Mouse (Mus musculus) layer of hippocampus, postnatal 10 days (tissue): ENCODE data around the gene Wdr18. TPM values are rescaled to one million over a fixed set of nuclear protein-coding genes. Genes with fewer than 3 reads are reported as not detected.
A peak's percentile ranks its signal among the peaks of the same experiment; 100 is the strongest.

Experiments
- DNase-seq, 2 experiments: peaks; one replicate each; pipeline ENCODE4 v3.0.0; 2021; ENCODE audit warnings: low spot score in 2 of 2
- long read RNA-seq: library from polyadenylated mRNA; stranded (forward); transcript quantifications from one replicate; pipeline ENCODE4 v2.0.0, GENCODE M21; 2023
- total RNA-seq, 2 experiments: library from RNA; stranded (reverse); gene quantifications; 2 replicates each; pipeline ENCODE4 v1.2.3; 2021

Gene Wdr18
- total RNA-seq = 10 to 100 TPM; 41.8 to 46.5 TPM
- long read RNA-seq, transcript Wdr18-201 (10 exons, 3,911 nt) = major isoform, 126 of 141 reads
- long read RNA-seq, partial matches to known transcripts = 6 of 141 reads
- long read RNA-seq, other reads (novel, unspliced or antisense) = 9 of 141 reads

- peak; percentile 100 for DNase-seq
These were observed at the start of gene Wdr18 for GRCm38 (mm10) chr10:79959847-79960601. Wdr18 (plus strand) TSS chr10:79960152.

DNA sequence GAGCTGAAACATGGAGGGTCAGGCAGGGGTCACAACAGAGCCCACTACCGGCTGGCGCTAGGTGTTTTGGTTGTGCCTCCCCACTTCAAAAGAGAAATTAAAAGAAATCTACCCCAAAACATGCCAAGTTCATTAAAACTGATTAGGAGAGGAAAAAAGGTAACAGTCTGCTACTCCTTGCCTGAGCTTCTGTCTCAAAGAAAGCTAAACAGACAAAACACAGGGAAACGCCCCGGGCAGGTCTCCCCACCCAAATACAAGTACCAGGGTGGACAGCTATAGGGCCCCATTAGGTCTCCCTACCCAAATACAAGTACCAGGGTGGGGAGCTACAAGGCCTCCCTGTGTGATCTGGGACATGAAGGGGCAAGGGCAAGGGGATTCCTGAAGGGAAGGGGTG lies 49.4 kb upstream of the Wdr18 start, which contains the start of gene Gm26602:
Gene Gm26602 (plus strand): TSS at position 301 of the 400 bp plus-strand sequence.
- DNase-seq = no peak

- DNase-seq = no peak
These were observed 47.5 kb upstream of the Wdr18 start for GRCm38 (mm10) chr10:79912412-79912811.

- DNase-seq = no peak
These were observed 45.6 kb upstream of the Wdr18 start for GRCm38 (mm10) chr10:79914131-79914947.

GRCm38 (mm10) chr10:79914948-79915596 lies 44.9 kb upstream of the Wdr18 start:
- DNase-seq = no peak

GRCm38 (mm10) chr10:79916081-79916480 lies 43.9 kb upstream of the Wdr18 start:
- no peak for DNase-seq

DNA sequence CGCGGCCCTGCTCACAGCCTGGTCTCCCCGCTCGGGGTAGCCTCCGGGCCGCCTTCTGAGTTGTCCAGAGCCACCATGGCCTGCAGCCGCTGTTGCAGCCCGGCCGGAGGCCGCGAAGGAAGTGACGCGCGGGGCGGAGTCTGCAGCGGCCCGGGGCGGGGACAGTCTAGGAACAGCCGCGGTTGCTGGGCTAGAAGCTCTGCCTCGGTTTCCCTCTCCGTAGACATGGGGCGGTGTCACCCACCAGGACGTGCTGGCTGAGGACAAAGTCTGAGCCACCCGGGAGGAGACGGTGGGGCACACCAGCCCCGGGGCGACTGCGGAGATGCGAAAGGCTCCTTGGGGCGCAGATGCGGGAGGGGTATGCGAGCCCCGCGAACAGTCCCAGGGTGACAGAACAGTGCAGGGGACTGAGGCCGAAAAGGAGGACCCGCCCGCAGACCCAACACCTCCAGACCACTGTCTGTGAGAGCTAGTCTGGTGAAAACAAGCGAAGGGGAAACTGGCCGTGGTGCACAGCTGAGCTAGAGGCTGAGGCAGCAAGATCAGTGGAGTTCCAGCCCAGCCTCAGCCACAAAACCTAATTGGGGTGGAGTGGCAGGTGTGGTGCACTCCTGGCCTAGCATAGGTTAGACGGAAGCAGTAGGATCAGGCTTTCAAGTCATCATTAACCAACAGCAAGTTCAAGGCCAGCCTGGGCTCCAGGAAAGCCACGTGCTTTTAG lies 43.0 kb upstream of the Wdr18 start, which contains the start of gene Kiss1r:
Gene Kiss1r (plus strand): TSS at position 164 of the 724 bp plus-strand sequence.
- peak; percentile 85 to 88 for DNase-seq

DNA sequence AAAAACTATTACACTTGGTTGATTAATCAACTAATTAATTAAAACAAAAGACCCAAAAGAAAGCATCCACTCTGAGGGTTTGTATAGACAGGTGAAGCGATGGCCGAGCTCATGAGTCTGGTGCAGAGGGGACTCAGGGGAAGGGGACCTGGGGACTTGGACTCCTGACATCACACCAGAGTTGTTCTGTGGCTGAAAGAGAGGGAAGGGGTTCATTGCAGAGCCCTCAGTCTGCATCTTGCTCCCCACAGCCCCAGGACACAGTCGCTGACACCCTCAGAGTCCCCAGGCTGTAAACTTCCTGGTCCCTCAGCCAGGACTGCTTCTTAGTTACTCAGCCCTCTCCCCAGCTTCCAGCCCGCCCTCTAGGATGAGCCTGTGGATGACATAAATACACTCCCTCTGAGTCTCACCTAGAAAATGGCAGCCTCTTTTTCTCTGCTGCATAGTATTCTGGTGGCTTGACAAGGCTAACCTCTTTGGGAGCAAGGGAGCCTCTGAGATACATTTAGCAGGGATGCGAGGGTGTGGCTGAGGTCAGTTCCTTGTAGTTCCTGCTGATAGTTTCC lies 42.3 kb upstream of the Wdr18 start:
- no peak for DNase-seq

DNA sequence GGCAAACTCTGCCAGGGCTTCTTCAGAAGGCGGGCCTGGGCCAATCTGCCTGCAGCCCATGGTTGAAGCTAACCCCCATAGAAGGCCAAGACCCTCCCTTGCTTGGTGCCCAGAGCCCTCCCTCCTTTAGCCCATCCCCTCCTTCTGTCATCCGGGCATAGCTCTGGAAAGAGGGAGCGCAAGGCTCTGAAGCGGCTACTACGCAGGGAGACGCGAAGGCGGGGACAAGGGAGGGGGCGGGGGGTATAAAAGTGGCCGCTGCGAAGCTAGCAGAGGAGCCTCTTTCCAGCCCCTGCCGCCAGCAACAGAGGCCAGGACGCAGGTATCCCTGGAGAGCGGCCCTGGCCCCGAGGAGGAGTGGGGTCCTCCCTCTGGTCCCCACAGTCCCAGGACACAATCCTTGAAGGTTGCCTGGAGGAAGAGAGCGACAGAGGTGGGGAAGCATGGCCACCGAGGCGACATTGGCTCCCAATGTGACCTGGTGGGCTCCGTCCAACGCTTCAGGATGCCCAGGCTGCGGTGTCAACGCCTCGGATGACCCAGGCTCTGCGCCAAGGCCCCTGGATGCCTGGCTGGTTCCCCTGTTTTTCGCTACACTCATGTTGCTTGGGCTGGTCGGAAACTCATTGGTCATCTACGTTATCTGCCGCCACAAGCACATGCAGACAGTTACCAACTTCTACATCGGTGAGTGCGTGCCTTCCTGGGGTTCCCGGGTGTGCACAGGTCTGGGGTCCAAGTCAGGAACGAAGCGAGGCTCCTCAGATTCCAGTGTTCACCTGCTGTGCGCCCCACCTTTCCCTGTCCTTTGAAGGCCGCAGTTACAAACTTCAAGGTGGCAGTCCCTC lies 41.5 kb upstream of the Wdr18 start:
- no peak for DNase-seq

GRCm38 (mm10) chr10:79919251-79919849 lies 40.6 kb upstream of the Wdr18 start:
- DNase-seq = no peak

DNA sequence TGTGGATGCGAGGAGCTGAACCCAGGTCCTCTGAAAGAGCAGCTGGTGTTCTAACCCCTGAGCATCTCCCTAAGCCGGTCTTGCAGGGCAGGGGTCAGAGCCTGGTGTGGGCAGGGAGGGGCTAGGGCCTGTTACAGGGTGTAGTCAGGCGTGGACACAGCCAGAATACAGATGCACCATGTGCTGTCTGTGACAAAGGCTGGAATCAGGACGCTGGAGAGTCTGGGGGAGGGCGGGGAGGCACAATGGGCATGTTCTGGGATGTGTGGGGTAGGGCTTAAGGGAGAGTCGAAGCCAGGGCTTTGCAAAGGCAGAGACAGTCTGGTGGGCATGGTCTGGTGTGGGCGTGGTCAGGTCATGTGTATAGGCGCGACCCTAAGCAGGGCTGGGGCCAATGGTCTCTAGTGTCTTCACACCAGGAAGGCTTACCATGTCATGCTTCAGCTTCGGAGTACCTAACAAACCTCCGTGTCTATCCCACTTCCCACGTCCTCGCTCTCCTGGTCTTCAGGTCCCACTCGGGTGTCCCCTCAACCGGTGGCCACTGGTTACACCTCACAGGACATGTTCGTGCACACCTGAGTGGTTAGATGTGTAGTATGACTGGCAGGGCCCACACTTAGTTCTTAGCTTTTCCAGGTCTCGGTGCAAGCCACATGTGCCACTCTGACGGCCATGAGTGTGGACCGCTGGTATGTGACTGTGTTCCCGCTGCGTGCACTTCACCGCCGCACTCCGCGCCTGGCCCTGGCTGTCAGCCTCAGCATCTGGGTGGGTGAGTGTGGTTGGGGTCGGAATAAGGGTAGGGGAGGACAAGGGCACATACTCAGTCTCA lies 39.7 kb upstream of the Wdr18 start:
- DNase-seq = no peak

GRCm38 (mm10) chr10:79920958-79921535 lies 38.9 kb upstream of the Wdr18 start, which contains the start of gene R3hdm4:
R3hdm4 (minus strand) TSS chr10:79921208.
- no peak for DNase-seq

- no peak for DNase-seq
These were observed 38.4 kb upstream of the Wdr18 start for GRCm38 (mm10) chr10:79921572-79921971.

DNA sequence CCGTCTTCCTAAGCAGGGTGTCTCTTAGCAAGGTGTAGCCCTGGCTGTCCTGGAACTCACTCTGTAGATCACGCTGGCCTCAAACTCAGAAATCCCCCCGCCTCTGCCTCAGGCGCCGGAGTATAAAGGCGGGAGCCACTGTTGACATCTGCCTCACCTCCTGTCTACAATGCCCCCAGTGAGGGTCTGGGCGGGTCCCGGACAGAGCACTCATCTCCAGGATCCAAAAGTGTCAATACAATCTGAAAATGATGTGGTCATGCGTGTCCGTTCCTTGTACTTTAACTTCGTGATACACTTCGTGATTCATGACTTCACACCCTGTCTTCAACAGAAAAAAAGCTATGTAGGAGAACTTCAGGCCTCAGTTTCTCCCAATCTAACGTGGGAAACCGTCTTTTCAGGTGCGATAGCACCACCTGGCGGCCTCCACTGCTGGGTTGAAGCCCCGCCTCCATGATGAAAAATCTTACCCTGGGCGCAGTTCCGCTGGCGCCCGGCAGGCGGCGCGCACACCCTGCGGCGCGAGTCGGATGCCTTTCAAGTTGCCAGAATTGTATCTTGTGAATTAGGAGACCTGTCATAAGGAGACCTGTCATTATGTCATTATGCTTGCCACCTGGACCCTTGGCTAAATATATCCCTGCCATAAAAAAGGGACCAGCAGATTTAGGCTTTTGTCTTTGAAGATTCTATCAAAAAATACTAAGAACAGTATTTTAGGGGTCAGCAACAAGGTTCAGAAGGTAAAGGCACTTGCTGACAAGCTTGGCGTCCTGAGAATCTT lies 34.8 kb upstream of the Wdr18 start:
- peak; percentile 98 for DNase-seq

DNA sequence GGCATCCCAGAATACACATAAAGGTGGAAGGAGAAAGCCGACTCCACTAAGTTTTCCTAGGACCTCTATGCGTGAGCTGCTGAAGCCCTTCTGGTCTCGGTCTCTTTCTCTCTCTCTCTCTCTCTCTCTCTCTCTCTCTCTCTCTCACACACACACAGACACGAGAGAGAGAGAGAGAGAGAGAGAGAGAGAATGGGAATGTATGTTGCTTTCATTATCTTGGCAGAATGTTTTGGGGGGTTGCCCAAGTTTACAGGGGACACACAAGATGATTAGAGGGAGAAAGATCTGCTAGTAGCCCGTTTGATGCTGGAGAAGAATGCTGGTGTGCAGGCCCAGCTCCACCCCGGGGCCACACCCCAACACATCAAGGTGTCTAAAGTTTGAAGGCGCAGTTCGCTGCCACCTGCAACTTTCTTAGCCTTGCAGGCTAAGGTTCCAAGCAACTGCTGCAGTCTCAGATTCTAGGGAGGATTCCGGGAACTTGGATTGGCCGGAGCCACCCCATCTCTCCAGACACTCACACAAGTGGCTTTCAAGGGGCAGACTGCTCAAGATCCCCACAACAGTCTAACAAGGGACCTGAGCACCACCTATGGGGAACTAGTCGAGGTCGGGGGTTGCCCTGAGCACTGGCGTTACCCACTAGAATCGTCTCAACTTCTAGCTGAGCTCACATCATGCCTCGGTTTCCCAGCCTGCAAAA lies 34.0 kb upstream of the Wdr18 start:
- DNase-seq = no peak
